Mouse (Mus musculus) hindbrain, embryonic 13.5 days (tissue): ENCODE data around the gene Cbln1. TPM values are rescaled to one million over a fixed set of nuclear protein-coding genes. Genes with fewer than 3 reads are reported as not detected.

Source experiments
- polyA plus RNA-seq: library from polyadenylated mRNA; unstranded; fragments of >200 nt; fragmentation: Nextera tagmentation; extraction: Ambion mirVana; gene quantifications from 2 replicates; pipeline ENCODE4 v1.2.1, GENCODE M21; 2015

Gene Cbln1
- polyA plus RNA-seq, 1 experiment from 2014 or later, result 35.3 TPM

Other genes starting within 250 kb of the Cbln1 start
- gene 4933402J07Rik, start 91.2 kb upstream of the Cbln1 start, polyA plus RNA-seq, result not detected in 2 replicates